Mouse (Mus musculus) left cerebral cortex, adult 11 months (tissue): Measurements from ENCODE around the gene Riox2.

Experiments
- DNase-seq: peaks from one replicate; pipeline ENCODE4 v3.0.0; 2022; ENCODE audit warnings: low spot score

The Riox2 gene

DNA sequence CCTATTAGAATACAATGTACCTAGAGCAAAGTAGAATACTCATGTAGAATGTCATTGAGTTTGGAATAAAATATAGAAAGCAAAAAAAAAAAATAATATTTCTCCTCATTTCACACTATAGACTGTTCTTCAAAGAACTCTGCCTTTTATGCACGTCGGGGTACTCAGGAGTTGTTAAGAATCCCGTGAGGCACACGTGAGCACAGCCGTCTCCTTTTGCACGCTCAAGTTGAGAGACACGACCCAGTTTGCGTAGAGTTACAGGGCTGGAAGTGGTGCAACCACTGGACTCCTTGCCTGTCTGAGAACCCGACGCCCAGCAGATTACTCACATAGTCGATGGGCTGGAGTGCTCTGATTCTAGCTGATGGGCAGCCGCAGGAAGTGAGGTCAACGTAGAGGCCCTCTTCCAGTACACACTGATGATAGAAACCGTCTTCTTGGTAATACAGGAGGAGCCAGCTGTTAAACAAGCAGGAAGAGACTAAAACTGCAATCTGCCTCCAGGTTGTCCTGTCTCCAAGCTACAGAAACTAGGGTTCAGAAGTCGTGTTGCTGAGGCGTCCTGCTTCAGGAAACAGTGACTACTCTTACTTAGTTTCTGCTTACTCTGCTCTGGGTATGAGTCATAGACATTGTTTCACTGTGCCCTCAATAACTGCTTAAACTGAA, 50.3 kb downstream of the Riox2 start:
- no peak for DNase-seq

DNA sequence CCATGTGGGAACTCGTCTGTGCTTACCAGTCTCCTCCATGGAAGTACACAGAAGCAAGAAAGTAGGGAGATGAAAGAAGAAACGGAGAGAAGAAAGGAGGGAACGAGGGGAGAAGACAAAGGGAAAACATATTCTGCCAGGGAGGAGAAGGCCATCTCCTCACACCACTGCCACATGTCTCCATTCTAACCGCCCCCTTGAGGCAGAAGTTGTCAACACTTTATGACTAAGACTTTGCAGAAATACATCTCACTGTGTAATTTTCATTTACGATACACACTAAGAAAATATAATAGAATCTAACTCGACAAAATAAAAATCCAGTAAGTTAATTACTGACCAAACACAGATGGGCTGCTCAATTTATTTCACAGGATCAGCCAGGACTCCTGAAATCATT, 55.4 kb downstream of the Riox2 start:
- DNase-seq: no peak

DNA sequence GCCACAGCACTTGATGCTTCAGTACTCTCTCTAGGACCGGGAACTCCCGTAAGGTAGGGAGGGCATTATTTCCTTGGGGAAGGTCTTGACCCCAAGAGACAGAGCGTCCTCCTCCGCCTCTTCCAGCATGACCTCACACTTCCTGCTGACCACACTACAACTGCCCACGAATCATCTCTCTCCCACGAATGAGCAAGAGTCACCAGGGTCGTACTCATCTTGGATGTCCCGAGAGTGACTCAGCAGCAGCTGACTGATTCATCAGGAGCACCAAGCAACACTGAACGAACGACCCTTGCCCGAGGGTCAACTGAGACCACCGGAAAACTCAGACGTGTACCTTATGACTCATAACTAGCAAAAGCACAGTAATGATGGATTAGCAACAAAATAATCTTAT, 58.0 kb downstream of the Riox2 start:
- no peak for DNase-seq

DNA sequence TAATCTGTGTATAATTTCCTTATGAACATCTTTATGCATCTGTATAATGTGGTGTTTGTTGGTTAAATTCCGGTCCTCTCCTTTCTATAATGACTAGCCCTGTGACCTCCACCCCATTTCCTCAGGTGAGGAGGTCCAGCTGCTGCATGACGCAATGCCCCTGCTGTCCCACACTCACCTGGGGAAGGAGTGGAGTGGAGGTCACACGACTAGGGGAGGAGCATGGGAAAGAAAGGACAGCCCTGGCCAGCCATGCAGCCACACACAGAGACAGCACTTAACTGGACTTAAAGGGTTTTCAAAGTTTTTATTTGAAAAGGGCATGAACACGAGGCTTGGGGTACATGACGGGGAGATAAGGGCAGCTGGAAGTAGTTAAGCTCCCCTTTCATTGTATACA, 59.7 kb downstream of the Riox2 start:
- DNase-seq: no peak

DNA sequence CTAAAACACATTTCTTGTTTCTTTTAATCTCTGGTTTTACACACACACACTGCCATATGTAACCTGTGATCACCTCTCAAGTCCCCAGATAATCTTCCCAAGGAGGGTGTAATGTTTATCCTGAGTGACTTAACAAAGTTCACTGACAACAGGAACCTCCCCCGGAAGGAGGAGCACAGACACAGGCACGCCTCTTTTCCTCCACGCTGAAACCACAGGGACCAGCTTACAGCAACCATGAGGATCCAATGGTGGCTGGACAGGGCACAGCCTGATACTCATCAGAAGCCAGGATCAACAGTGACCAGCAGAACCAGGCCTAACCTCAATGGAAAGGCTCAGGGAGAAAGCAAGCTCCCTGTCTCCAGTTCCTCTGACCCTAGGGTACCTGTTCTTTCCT, 61.0 kb downstream of the Riox2 start:
- no peak for DNase-seq

DNA sequence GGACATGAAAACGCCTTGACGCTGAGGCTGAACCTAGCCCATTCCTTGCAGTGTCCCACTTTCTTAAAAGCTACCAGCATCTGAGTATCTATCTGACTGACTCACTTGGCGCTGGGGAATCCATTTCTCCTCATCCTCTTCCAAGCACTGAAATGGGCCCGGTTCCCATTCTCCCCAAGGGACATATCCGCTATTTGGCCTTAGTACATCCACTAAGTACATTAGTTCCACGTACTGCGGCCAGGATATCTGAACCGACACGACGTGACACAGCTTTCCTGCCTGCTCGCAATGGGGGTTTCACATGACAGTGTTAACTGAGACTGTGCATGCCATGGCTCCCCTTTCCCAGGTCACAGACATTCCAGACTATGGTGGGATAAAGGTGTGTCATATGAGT, 62.8 kb downstream of the Riox2 start:
- no peak for DNase-seq

DNA sequence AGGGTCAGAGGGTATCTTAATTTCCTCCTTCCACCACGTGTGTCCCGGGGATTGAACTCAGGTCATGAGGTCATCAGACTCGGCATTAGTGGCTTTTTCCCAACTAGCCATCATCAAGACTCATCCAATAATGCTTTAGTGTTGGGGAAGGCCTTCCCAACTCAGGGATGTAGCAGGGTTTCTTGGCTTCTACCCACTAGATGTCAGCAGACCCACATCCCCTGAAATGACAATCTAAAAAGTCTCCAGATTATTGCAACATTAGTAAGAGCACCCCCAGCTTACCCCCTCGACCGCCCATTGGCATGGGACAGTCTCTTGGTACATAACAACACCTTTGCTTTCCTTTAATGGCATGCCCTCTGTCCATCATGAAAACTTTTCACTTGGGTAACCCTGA, 64.1 kb downstream of the Riox2 start:
- DNase-seq: no peak

DNA sequence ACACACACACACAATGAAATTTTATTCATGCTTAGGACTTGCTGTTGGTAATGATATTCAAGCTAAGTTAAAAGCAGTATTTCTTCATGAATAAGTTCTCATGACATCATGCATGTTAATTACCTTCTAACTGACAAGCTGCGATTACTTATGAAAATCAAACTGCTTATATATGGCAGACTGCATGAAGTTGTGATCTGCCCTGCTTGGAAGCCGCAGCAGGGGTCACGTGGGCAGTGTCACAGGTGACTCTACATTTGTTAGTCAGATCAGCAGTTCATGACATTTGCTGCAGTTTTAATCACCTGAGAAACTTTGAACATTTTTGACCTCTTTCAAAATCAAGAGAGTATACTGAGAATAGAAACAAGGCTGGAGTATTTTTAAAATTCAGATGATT, 69.4 kb downstream of the Riox2 start:
- DNase-seq: no peak

DNA sequence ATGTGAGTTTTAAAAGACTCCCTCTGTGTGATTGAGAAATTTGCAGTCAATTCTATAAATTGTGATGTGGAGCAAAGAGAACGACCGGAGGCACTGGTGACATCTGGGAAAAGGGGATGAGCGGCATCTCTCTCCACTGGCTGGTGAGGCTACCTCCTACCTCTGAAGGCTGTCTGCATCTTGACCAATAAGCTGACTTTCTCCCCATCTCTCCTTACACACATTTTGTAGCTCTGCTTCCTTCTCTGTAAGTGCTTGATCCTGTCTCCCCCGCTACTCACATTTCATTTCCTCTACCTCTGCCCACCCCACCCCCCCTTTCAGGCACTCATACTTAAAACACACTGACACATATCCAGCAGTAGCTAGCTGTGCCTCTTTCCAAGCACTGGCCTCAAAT, 69.8 kb downstream of the Riox2 start:
- DNase-seq: no peak
